Mouse (Mus musculus): Measurements from ENCODE around the gene Zfp462.
"Not testable (repeated sequence)": the region's sequence is repeated elsewhere in the genome, so short reads cannot be mapped to it uniquely, and the experiment has no call there.

The Zfp462 gene

GRCm38 (mm10) chr4:54950866-54951265, 6.0 kb downstream of the Zfp462 start:
- no peak for DNase-seq (ENCODE audit: low read depth, low spot score)

GRCm38 (mm10) chr4:54953657-54954395, 9.0 kb downstream of the Zfp462 start:
- DNase-seq (ENCODE audit: low read depth, low spot score): no peak

GRCm38 (mm10) chr4:54954455-54954854, 9.6 kb downstream of the Zfp462 start:
- DNase-seq (ENCODE audit: low read depth, low spot score): no peak

GRCm38 (mm10) chr4:54960776-54961175, 15.9 kb downstream of the Zfp462 start:
- no peak for DNase-seq (ENCODE audit: low read depth, low spot score)

- no peak for DNase-seq (ENCODE audit: low read depth, low spot score)
Observed at GRCm38 (mm10) chr4:54962141-54962540, 17.3 kb downstream of the Zfp462 start.

GRCm38 (mm10) chr4:54963551-54963950, 18.7 kb downstream of the Zfp462 start:
- no peak for DNase-seq (ENCODE audit: low read depth, low spot score)

GRCm38 (mm10) chr4:54965169-54965695, 20.4 kb downstream of the Zfp462 start:
- DNase-seq (ENCODE audit: low read depth, low spot score): no peak

GRCm38 (mm10) chr4:54966161-54966806, 21.4 kb downstream of the Zfp462 start:
- peak; percentile 63 for DNase-seq (ENCODE audit: low read depth, low spot score)

- DNase-seq (ENCODE audit: low read depth, low spot score): no peak
Observed at GRCm38 (mm10) chr4:54967166-54967565, 22.3 kb downstream of the Zfp462 start.

GRCm38 (mm10) chr4:54967721-54968120, 22.9 kb downstream of the Zfp462 start:
- no peak for DNase-seq (ENCODE audit: low read depth, low spot score)

- DNase-seq (ENCODE audit: low read depth, low spot score): no peak
Observed at GRCm38 (mm10) chr4:54969671-54970295, 24.9 kb downstream of the Zfp462 start.

- no peak for DNase-seq (ENCODE audit: low read depth, low spot score)
Observed at GRCm38 (mm10) chr4:54971386-54971785, 26.5 kb downstream of the Zfp462 start.

GRCm38 (mm10) chr4:54972096-54972495, 27.2 kb downstream of the Zfp462 start:
- DNase-seq (ENCODE audit: low read depth, low spot score): no peak

- no peak for DNase-seq (ENCODE audit: low read depth, low spot score)
Observed at GRCm38 (mm10) chr4:54972827-54973560, 28.1 kb downstream of the Zfp462 start.

- peak; percentile 43 for DNase-seq (ENCODE audit: low read depth, low spot score)
Observed at GRCm38 (mm10) chr4:54979771-54980472, 35.1 kb downstream of the Zfp462 start.

GRCm38 (mm10) chr4:54984502-54984901, 39.7 kb downstream of the Zfp462 start:
- DNase-seq (ENCODE audit: low read depth, low spot score): no peak

- no peak for DNase-seq (ENCODE audit: low read depth, low spot score)
Observed at GRCm38 (mm10) chr4:54986671-54987070, 41.8 kb downstream of the Zfp462 start.

GRCm38 (mm10) chr4:54987256-54987655, 42.4 kb downstream of the Zfp462 start:
- no peak for DNase-seq (ENCODE audit: low read depth, low spot score)

GRCm38 (mm10) chr4:54987926-54988325, 43.1 kb downstream of the Zfp462 start:
- no peak for DNase-seq (ENCODE audit: low read depth, low spot score)

- no peak for DNase-seq (ENCODE audit: low read depth, low spot score)
Observed at GRCm38 (mm10) chr4:54991973-54992372, 47.1 kb downstream of the Zfp462 start.

- not testable (repeated sequence) for DNase-seq (ENCODE audit: low read depth, low spot score)
Observed at GRCm38 (mm10) chr4:54993001-54993400, 48.2 kb downstream of the Zfp462 start.
